Mouse (Mus musculus): Measurements from ENCODE around the gene Cdk5rap3. TPM values are rescaled to one million over a fixed set of nuclear protein-coding genes. Genes with fewer than 3 reads are reported as not detected.

Cdk5rap3 gene
- polyA plus RNA-seq, 1 experiment from 2014 or later: 49.0 TPM

- no peaks in the 10 kb centered on the region for H3K36me3 ChIP-seq
- no peaks in the 10 kb centered on the region for H3K9me3 ChIP-seq (replicated peaks)
- H3K4me2 ChIP-seq: no peak overlapping the region
- no peak for ATAC-seq
- H3K9ac ChIP-seq: no peak overlapping the region
- WGBS (ENCODE audit: insufficient replicate concordance): 12% methylated on average over 5 of the region's 5 CpGs
- H3K27ac ChIP-seq: no peak overlapping the region
- no peak overlapping the region for H3K4me3 ChIP-seq
- H3K27me3 ChIP-seq (replicated peaks): peaks cover 45% of the 10 kb centered on the region
- peaks cover 3% of the 10 kb centered on the region; the same call in 1 of the 2 replicates for H3K4me1 ChIP-seq
These were observed 49.1 kb downstream of the Cdk5rap3 start for GRCm38 (mm10) chr11:96867149-96867548.

DNA sequence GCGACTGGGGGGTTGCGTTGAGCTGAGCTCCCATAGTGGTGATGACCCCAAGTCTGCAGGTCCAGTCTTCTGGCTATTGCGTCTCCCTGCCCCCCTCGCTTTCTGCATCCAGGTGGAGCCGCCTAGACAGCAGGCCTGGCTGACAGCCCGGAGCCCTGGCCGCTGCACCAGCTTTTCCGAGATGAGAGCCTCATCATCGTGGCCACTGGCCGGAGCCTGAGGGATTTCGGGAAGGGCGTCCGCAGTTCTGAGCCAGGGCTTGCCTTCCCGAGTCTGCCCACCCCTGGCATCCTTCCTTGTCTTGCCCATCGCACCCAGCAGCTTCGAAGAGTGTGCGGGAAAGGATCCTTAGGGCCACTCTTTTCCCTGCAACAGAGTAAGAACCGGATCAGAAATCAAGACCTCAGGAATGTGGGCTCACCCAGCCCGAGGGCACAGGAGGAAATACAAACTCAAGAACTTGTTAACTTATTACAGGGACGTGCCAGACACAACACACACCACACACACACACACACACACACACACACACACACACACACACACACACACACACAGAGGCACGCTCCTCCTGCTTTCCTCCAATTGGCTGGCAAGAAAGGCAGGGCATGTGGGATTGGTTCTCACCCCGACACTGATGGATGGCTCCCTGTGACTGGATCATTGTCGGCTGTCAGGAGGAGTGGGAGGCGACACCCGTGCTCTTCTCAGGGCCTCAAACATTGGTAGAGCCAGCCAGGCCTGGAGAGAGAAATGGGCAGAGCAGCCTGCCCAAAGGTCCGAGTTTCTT is 52.9 kb downstream of the Cdk5rap3 start:
- 38% methylated on average over 26 of the region's 26 CpGs for WGBS (ENCODE audit: insufficient replicate concordance)
- Histone ChIP-seq H3K36me3 (no peaks in the 10 kb centered on the region), H3K9me3 (replicated peaks) (no peaks in the 10 kb centered on the region), H3K4me2 (peak overlapping the region; percentile 4; the same call in 1 of the 2 replicates), H3K4me3 (no peak overlapping the region), H3K4me1 (peaks cover 21% of the 10 kb centered on the region), H3K27ac (no peak overlapping the region), H3K9ac (0 out of 2 replicates have a peak overlapping the region, but pooled peaks have one; percentile 4), H3K27me3 (replicated peaks) (peaks cover 27% of the 10 kb centered on the region)
- ATAC-seq: no peak

DNA sequence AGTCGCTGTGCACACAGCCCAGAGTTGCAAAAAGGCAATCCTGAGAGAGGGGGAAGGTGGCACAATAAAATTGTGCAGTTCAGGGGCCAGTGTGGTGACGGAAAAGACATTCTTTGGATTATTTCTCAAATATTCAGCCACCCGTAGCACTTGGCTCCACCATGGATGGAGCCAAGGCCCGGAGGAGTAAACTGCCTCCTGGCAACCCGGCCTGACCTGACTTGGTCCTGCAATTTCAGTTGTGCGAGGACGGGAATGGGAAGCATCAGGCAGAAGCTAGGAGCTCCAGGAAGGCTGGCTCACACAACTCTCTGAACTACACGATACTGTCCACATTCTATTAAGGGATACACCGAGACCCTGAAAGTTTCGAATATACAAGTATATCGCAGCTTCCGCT is 53.8 kb downstream of the Cdk5rap3 start:
- Histone ChIP-seq H3K4me1 (peaks cover 21% of the 10 kb centered on the region), H3K27ac (no peak overlapping the region), H3K36me3 (no peaks in the 10 kb centered on the region), H3K27me3 (replicated peaks) (peaks cover 27% of the 10 kb centered on the region), H3K9me3 (replicated peaks) (no peaks in the 10 kb centered on the region), H3K4me2 (peak overlapping the region; percentile 85; the same call in 1 of the 2 replicates), H3K9ac (no peak overlapping the region), H3K4me3 (no peak overlapping the region)
- no peak for ATAC-seq
- WGBS (ENCODE audit: insufficient replicate concordance): 81% methylated on average over 12 of the region's 12 CpGs

GRCm38 (mm10) chr11:96861878-96862289 is 54.4 kb downstream of the Cdk5rap3 start:
- Histone ChIP-seq H3K9ac (peak overlapping the region; percentile 53; the same call in 1 of the 2 replicates), H3K27ac (no peak overlapping the region), H3K36me3 (no peaks in the 10 kb centered on the region), H3K4me2 (peak overlapping the region; percentile 85), H3K4me3 (peak overlapping the region; percentile 53), H3K27me3 (replicated peaks) (peaks cover 27% of the 10 kb centered on the region), H3K9me3 (replicated peaks) (no peaks in the 10 kb centered on the region), H3K4me1 (peaks cover 21% of the 10 kb centered on the region)
- under 1% methylated on average over 31 of the region's 31 CpGs for whole genome bisulfite sequencing (ENCODE audit: insufficient replicate concordance)
- ATAC-seq: peak; percentile 87

DNA sequence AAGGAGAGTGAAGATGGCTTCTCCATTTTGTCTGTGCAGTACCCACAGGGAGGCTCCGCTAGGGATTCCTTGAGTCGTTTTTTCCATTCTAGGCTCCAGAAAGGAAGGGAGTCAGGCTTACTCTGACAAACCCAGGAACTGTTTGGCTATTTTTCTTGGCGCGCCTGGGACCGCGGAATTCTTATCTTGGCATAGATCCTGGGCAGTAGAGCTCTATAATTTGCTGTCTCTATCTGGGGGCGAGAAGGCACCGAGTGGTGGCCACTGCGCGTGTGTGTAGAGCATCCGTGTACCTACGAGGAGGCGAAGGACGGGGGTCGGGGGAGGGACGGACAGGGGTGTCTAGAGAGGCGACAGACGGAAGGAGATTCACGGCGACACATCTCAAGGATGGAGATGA is 54.9 kb downstream of the Cdk5rap3 start:
- peaks cover 26% of the 10 kb centered on the region for H3K27me3 ChIP-seq (replicated peaks)

DNA sequence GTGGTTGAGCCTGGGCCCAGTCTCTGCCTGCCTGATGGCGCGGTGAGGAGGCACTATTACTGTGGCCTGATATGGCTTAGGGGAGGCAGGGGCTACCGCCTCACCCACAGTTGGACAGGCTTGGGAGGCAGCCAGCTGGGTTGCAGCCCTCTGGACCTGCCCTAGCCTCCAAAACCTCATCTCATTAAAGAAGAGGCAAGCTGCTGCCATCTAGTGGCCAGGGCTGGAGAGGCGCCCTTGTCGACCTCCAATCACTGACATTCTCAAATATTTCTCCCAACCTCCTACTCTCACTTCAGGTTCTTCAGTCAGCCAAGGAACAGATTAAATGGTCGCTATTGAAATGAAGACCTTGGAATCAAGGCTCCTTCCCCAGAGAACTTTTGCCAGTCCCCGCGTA is 55.7 kb downstream of the Cdk5rap3 start:
- Histone ChIP-seq H3K9me3 (replicated peaks) (no peaks in the 10 kb centered on the region), H3K27ac (no peak overlapping the region), H3K36me3 (no peaks in the 10 kb centered on the region), H3K27me3 (replicated peaks) (peaks cover 29% of the 10 kb centered on the region), H3K4me3 (no peak overlapping the region), H3K4me1 (peaks cover 21% of the 10 kb centered on the region), H3K9ac (no peak overlapping the region), H3K4me2 (no peak overlapping the region)
- peak; percentile 31 for ATAC-seq
- whole genome bisulfite sequencing (ENCODE audit: insufficient replicate concordance): 9% methylated on average over 8 of the region's 8 CpGs

More for the DNA sequence above, 54.9 kb downstream of the Cdk5rap3 start:
- peak overlapping the region; percentile 85 for H3K4me2 ChIP-seq
- H3K9me3 ChIP-seq (replicated peaks): no peaks in the 10 kb centered on the region
- H3K4me1 ChIP-seq: peaks cover 21% of the 10 kb centered on the region
- H3K9ac ChIP-seq: peak overlapping the region; percentile 53; the same call in 1 of the 2 replicates
- ATAC-seq: 0 out of 2 replicates have a peak, but pooled peaks have one; percentile 14
- WGBS (ENCODE audit: insufficient replicate concordance): 2% methylated on average over 20 of the region's 20 CpGs
- H3K36me3 ChIP-seq: no peaks in the 10 kb centered on the region
- H3K4me3 ChIP-seq: peak overlapping the region; percentile 53
- no peak overlapping the region for H3K27ac ChIP-seq

- Histone ChIP-seq H3K9ac (no peak overlapping the region), H3K27me3 (replicated peaks) (peaks cover 29% of the 10 kb centered on the region), H3K4me1 (peaks cover 21% of the 10 kb centered on the region), H3K4me3 (no peak overlapping the region), H3K27ac (no peak overlapping the region), H3K9me3 (replicated peaks) (no peaks in the 10 kb centered on the region), H3K36me3 (no peaks in the 10 kb centered on the region), H3K4me2 (no peak overlapping the region)
- ATAC-seq: no peak
- WGBS (ENCODE audit: insufficient replicate concordance): 64% methylated on average over 4 of the region's 4 CpGs
These were observed 56.7 kb downstream of the Cdk5rap3 start for GRCm38 (mm10) chr11:96859635-96860034.

DNA sequence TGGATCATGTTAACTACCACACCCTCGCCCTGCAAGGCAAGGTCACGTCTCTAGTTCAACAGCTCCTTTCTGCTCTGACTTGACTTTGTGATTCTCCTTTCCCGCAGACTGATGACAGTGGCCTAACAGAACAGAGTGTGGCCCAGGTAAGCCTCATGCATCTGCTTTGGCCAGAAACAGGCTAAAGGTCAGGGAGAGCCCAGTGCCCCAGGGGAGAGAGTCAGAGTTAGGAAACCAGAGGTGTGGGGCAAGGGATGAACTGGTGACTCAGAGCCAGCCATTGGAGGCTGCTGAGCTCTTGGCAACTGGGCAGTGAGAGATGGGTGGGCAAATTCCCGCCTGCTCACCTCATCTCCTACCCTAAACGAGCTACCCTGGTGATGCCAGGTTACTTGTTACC is 58.9 kb downstream of the Cdk5rap3 start:
- Histone ChIP-seq H3K4me2 (no peak overlapping the region), H3K4me1 (peaks cover 21% of the 10 kb centered on the region), H3K9me3 (replicated peaks) (no peaks in the 10 kb centered on the region), H3K9ac (no peak overlapping the region), H3K36me3 (no peaks in the 10 kb centered on the region), H3K27me3 (replicated peaks) (peaks cover 23% of the 10 kb centered on the region), H3K4me3 (no peak overlapping the region), H3K27ac (no peak overlapping the region)
- WGBS (ENCODE audit: insufficient replicate concordance): 57% methylated on average over 5 of the region's 5 CpGs
- ATAC-seq: no peak

Other genes starting within 250 kb of the Cdk5rap3 start
- gene Snx11, start 138.9 kb downstream of the Cdk5rap3 start, polyA plus RNA-seq (2016; fragmentation: Nextera tagmentation; extraction: Ambion mirVana): 14.3 and 14.4 TPM in 2 replicates
- 51.6 and 52.4 TPM in 2 replicates for gene Cbx1, start 127.4 kb downstream of the Cdk5rap3 start, polyA plus RNA-seq (2016; fragmentation: Nextera tagmentation; extraction: Ambion mirVana)
- gene Nfe2l1, start 86.5 kb downstream of the Cdk5rap3 start, polyA plus RNA-seq (2016; fragmentation: Nextera tagmentation; extraction: Ambion mirVana): 26.7 and 32.4 TPM in 2 replicates
- 25.6 and 26.7 TPM in 2 replicates for gene Copz2, start 66.6 kb downstream of the Cdk5rap3 start, polyA plus RNA-seq (2016; fragmentation: Nextera tagmentation; extraction: Ambion mirVana)
- 2.4 and 3.2 TPM in 2 replicates for gene Prr15l, start 11.6 kb upstream of the Cdk5rap3 start, polyA plus RNA-seq (2016; fragmentation: Nextera tagmentation; extraction: Ambion mirVana)
- 528 and 553 TPM in 2 replicates for gene Pnpo, start 27.5 kb upstream of the Cdk5rap3 start, polyA plus RNA-seq (2016; fragmentation: Nextera tagmentation; extraction: Ambion mirVana)
- gene Sp2, start 66.5 kb upstream of the Cdk5rap3 start, polyA plus RNA-seq (2016; fragmentation: Nextera tagmentation; extraction: Ambion mirVana): 15.5 and 18.5 TPM in 2 replicates
- 0.15 and 0.19 TPM in 2 replicates for gene Sp6, start 96.9 kb upstream of the Cdk5rap3 start, polyA plus RNA-seq (2016; fragmentation: Nextera tagmentation; extraction: Ambion mirVana)
- 9.8 and 11.0 TPM in 2 replicates for gene Scrn2, start 113.4 kb upstream of the Cdk5rap3 start, polyA plus RNA-seq (2016; fragmentation: Nextera tagmentation; extraction: Ambion mirVana)
- 0.35 and 0.48 TPM in 2 replicates for gene Lrrc46, start 124.9 kb upstream of the Cdk5rap3 start, polyA plus RNA-seq (2016; fragmentation: Nextera tagmentation; extraction: Ambion mirVana)
- gene Mrpl10, start 125.1 kb upstream of the Cdk5rap3 start, polyA plus RNA-seq (2016; fragmentation: Nextera tagmentation; extraction: Ambion mirVana): 56.7 TPM in 2 replicates
- gene Osbpl7, start 134.1 kb upstream of the Cdk5rap3 start, polyA plus RNA-seq (2016; fragmentation: Nextera tagmentation; extraction: Ambion mirVana): 3.7 and 3.8 TPM in 2 replicates
- not detected in 2 replicates for gene Tbx21, start 198.8 kb upstream of the Cdk5rap3 start, polyA plus RNA-seq (2016; fragmentation: Nextera tagmentation; extraction: Ambion mirVana)
- 3.6 and 4.0 TPM in 2 replicates for gene Tbkbp1, start 235.0 kb upstream of the Cdk5rap3 start, polyA plus RNA-seq (2016; fragmentation: Nextera tagmentation; extraction: Ambion mirVana)

Data from liver, embryonic 12.5 days (tissue).